Mouse (Mus musculus) gastrocnemius, postnatal 25 days (tissue): ENCODE results near the gene Dlgap5. TPM values are rescaled to one million over a fixed set of nuclear protein-coding genes. Genes with fewer than 3 reads are reported as not detected.

ENCODE experiments used
- DNase-seq: peaks from one replicate; pipeline ENCODE4 v3.0.0; 2022
- total RNA-seq, 2 experiments: library from RNA; stranded (reverse); gene quantifications; 1 replicate in 1 of 2; 2 replicates in 1 of 2; pipeline ENCODE4 v1.2.3; 2021

The Dlgap5 gene
- total RNA-seq, 2 experiments from 2014 or later: 0.33 to 0.59 TPM

- DNase-seq: no peak
These were observed 65.9 kb downstream of the Dlgap5 start for GRCm38 (mm10) chr14:47352272-47352671.

- no peak for DNase-seq
These were observed 67.2 kb downstream of the Dlgap5 start for GRCm38 (mm10) chr14:47350974-47351373.

- DNase-seq: no peak
These were observed 71.5 kb downstream of the Dlgap5 start for GRCm38 (mm10) chr14:47346715-47347114.

GRCm38 (mm10) chr14:47341811-47342291 is 76.4 kb downstream of the Dlgap5 start:
- no peak for DNase-seq

- DNase-seq: no peak
These were observed 77.8 kb downstream of the Dlgap5 start for GRCm38 (mm10) chr14:47340231-47340925.

Other genes with a start within 250 kb of the Dlgap5 start
- 1 to 10 TPM; 2.2 to 2.4 TPM for gene Gch1, start 229.0 kb downstream of the Dlgap5 start, total RNA-seq
- under 1 TPM; 0.36 to 0.62 TPM for gene Wdhd1, start 141.6 kb downstream of the Dlgap5 start, total RNA-seq
- 1 to 10 TPM; 6.3 to 7.0 TPM for gene Socs4, start 141.5 kb downstream of the Dlgap5 start, total RNA-seq
- gene Mapk1ip1l, start 120.1 kb downstream of the Dlgap5 start, total RNA-seq: 10 to 100 TPM; 24.0 to 26.2 TPM
- gene Lgals3, start 50.7 kb downstream of the Dlgap5 start, total RNA-seq: 1 to 10 TPM; 1.8 to 5.1 TPM
- 10 to 100 TPM in 1 of 2 experiments, 1 to 10 TPM in 1; 10.0 to 11.1 TPM for gene Fbxo34, start 32.0 kb upstream of the Dlgap5 start, total RNA-seq
- 1 to 10 TPM; 5.3 to 6.4 TPM for gene Atg14, start 152.2 kb upstream of the Dlgap5 start, total RNA-seq
- gene Ktn1, start 230.0 kb upstream of the Dlgap5 start, total RNA-seq: 100 to 1,000 TPM; 158 to 175 TPM